Mouse (Mus musculus) MEL (cell line): ENCODE measurements around the gene Arhgap29. TPM values are rescaled to one million over a fixed set of nuclear protein-coding genes. Genes with fewer than 3 reads are reported as not detected.

ENCODE experiments used
- DNase-seq: peaks from one replicate; pipeline ENCODE4 v3.0.0; 2011; ENCODE audit warnings: low read depth, low spot score
- H3K27ac ChIP-seq: 2 replicates; pipeline ENCODE4 v1.5.1; 2012; ENCODE audit warnings: low read depth, mild to moderate bottlenecking, control low read depth, low read length, moderate library complexity; ENCODE audit not compliant: control insufficient read depth
- H3K27me3 ChIP-seq, 2 experiments: fragments of 150-350 bp in 1 of 2; sonication (generic) in 1 of 2; 2 replicates each; pipeline ENCODE4 v1.6.1; 2012; ENCODE audit warnings: low read length in 2 of 2, mild to moderate bottlenecking in 2 of 2, improper control_type of control experiment in 1 of 2, moderate library complexity in 1 of 2; ENCODE audit not compliant: insufficient read depth in 2 of 2, control insufficient read depth in 1 of 2
- H3K36me3 ChIP-seq, 2 experiments: 2 replicates each; pipeline ENCODE4 v1.6.1; 2012 to 2014; ENCODE audit warnings: low read length in 2 of 2, improper control_type of control experiment in 1 of 2, inconsistent platforms in 1 of 2, mild to moderate bottlenecking in 1 of 2; ENCODE audit not compliant: insufficient read depth in 2 of 2, control insufficient read depth in 1 of 2
- H3K4me1 ChIP-seq, 2 experiments: fragments of 150-350 bp in 1 of 2; sonication (generic) in 1 of 2; 2 replicates each; pipeline ENCODE4 v1.6.1; 2012; ENCODE audit warnings: low read length in 2 of 2, improper control_type of control experiment in 1 of 2, mild to moderate bottlenecking in 1 of 2; ENCODE audit not compliant: insufficient read depth in 2 of 2, control insufficient read depth in 1 of 2
- H3K4me3 ChIP-seq, 2 experiments: fragments of 150-350 bp in 1 of 2; sonication (generic) in 1 of 2; 2 replicates each; pipeline ENCODE4 v1.5.1; 2012; ENCODE audit warnings: low read depth in 2 of 2, low read length in 2 of 2, mild to moderate bottlenecking in 2 of 2, moderate library complexity in 2 of 2, control low read depth in 1 of 2, improper control_type of control experiment in 1 of 2; ENCODE audit not compliant: control insufficient read depth in 1 of 2, insufficient read depth in 1 of 2
- H3K79me2 ChIP-seq: 2 replicates; pipeline ENCODE4 v1.6.1; 2012; ENCODE audit warnings: mild to moderate bottlenecking, low read length, moderate library complexity; ENCODE audit not compliant: control insufficient read depth, poor library complexity, insufficient read depth
- H3K9ac ChIP-seq: 2 replicates; pipeline ENCODE4 v1.6.1; 2012; ENCODE audit warnings: low read depth, mild to moderate bottlenecking, control low read depth, low read length, moderate library complexity; ENCODE audit not compliant: control insufficient read depth, poor library complexity, severe bottlenecking
- H3K9me3 ChIP-seq: fragments of 150-350 bp; sonication (generic); replicated peaks from 2 replicates; pipeline ENCODE4 v1.6.1; 2012; ENCODE audit warnings: mild to moderate bottlenecking, low read length, improper control_type of control experiment, moderate library complexity; ENCODE audit not compliant: insufficient read depth
- CHD1 ChIP-seq: IDR thresholded peaks from 2 replicates; pipeline ENCODE4 v1.6.1; 2012; ENCODE audit warnings: low read depth, mild to moderate bottlenecking, inconsistent platforms, low read length, improper control_type of control experiment
- CHD2 ChIP-seq: IDR thresholded peaks from 2 replicates; pipeline ENCODE4 v1.6.1; 2011; ENCODE audit warnings: low read length, improper control_type of control experiment
- CTCF ChIP-seq, 3 experiments: IDR thresholded peaks in 2 of 3; conservative IDR thresholded peaks in 1 of 3; 2 replicates each; pipeline ENCODE4 v1.5.1; 2011 to 2012; ENCODE audit warnings: low read length in 3 of 3, low read depth in 2 of 3, mild to moderate bottlenecking in 2 of 3, improper control_type of control experiment in 1 of 3, inconsistent platforms in 1 of 3, mixed read lengths in 1 of 3, moderate library complexity in 1 of 3; ENCODE audit not compliant: control insufficient read depth in 1 of 3, insufficient read depth in 1 of 3, poor library complexity in 1 of 3, severe bottlenecking in 1 of 3
- E2F4 ChIP-seq: IDR thresholded peaks from 2 replicates; pipeline ENCODE4 v1.6.1; 2011; ENCODE audit warnings: low read depth, low read length, improper control_type of control experiment, borderline replicate concordance
- ETS1 ChIP-seq: IDR thresholded peaks from 2 replicates; pipeline ENCODE4 v1.6.1; 2012; ENCODE audit warnings: low read depth, mild to moderate bottlenecking, inconsistent platforms, low read length, improper control_type of control experiment, moderate library complexity
- GABPA ChIP-seq: IDR thresholded peaks from 2 replicates; pipeline ENCODE4 v1.6.1; 2012; ENCODE audit warnings: low read depth, mild to moderate bottlenecking, inconsistent platforms, low read length, improper control_type of control experiment, moderate library complexity
- HCFC1 ChIP-seq: IDR thresholded peaks from 2 replicates; pipeline ENCODE4 v1.6.1; 2012; ENCODE audit warnings: low read depth, mild to moderate bottlenecking, inconsistent platforms, low read length, improper control_type of control experiment, moderate library complexity
- JUND ChIP-seq: IDR thresholded peaks from 2 replicates; pipeline ENCODE4 v1.6.1; 2011; ENCODE audit warnings: low read depth, mild to moderate bottlenecking, improper control_type of control experiment, low read length
- KAT2A ChIP-seq: conservative IDR thresholded peaks from 2 replicates; pipeline ENCODE4 v1.6.1; 2012; ENCODE audit warnings: low read depth, low read length, improper control_type of control experiment, inconsistent platforms
- MAX ChIP-seq: IDR thresholded peaks from 2 replicates; pipeline ENCODE4 v1.6.1; 2011; ENCODE audit warnings: low read length, improper control_type of control experiment
- MAZ ChIP-seq: IDR thresholded peaks from 2 replicates; pipeline ENCODE4 v1.6.1; 2012; ENCODE audit warnings: low read depth, mild to moderate bottlenecking, inconsistent platforms, low read length, improper control_type of control experiment
- MEF2A ChIP-seq: IDR thresholded peaks from 2 replicates; pipeline ENCODE4 v1.6.1; 2014; ENCODE audit warnings: low read depth, mild to moderate bottlenecking, inconsistent platforms, low read length, improper control_type of control experiment; ENCODE audit not compliant: poor library complexity, insufficient replicate concordance, severe bottlenecking; ENCODE audit errors: extremely low read depth
- MXI1 ChIP-seq: IDR thresholded peaks from 2 replicates; pipeline ENCODE4 v1.6.1; 2011; ENCODE audit warnings: mild to moderate bottlenecking, low read depth, low read length, improper control_type of control experiment
- MYC ChIP-seq: IDR thresholded peaks from 2 replicates; pipeline ENCODE4 v1.6.1; 2011; ENCODE audit warnings: low read depth, mild to moderate bottlenecking, low read length, improper control_type of control experiment, moderate library complexity
- NELFE ChIP-seq: IDR thresholded peaks from 2 replicates; pipeline ENCODE4 v1.6.1; 2011; ENCODE audit warnings: low read depth, low read length, improper control_type of control experiment
- RAD21 ChIP-seq: IDR thresholded peaks from 2 replicates; pipeline ENCODE4 v1.6.1; 2011; ENCODE audit warnings: mild to moderate bottlenecking, low read depth, low read length, improper control_type of control experiment
- RCOR1 ChIP-seq: IDR thresholded peaks from 2 replicates; pipeline ENCODE4 v1.6.1; 2012; ENCODE audit warnings: low read depth, mild to moderate bottlenecking, inconsistent platforms, low read length, improper control_type of control experiment
- SMC3 ChIP-seq: IDR thresholded peaks from 2 replicates; pipeline ENCODE4 v1.6.1; 2011; ENCODE audit warnings: low read depth, low read length, improper control_type of control experiment
- TAL1 ChIP-seq: IDR thresholded peaks from 2 replicates; pipeline ENCODE4 v1.6.1; 2012; ENCODE audit warnings: mild to moderate bottlenecking, inconsistent platforms, low read length, moderate library complexity, mixed read lengths
- TBP ChIP-seq: IDR thresholded peaks from 2 replicates; pipeline ENCODE4 v1.8.0; 2011; ENCODE audit warnings: low read depth, low read length, improper control_type of control experiment
- USF2 ChIP-seq, 2 experiments: IDR thresholded peaks; 2 replicates each; pipeline ENCODE4 v1.6.1; 2011 to 2012; ENCODE audit warnings: improper control_type of control experiment in 2 of 2, low read length in 2 of 2, borderline replicate concordance in 1 of 2, inconsistent platforms in 1 of 2, low read depth in 1 of 2, mild to moderate bottlenecking in 1 of 2; ENCODE audit not compliant: insufficient read depth in 1 of 2
- ZKSCAN1 ChIP-seq: IDR thresholded peaks from 2 replicates; pipeline ENCODE4 v1.6.1; 2012; ENCODE audit warnings: low read depth, mild to moderate bottlenecking, inconsistent platforms, low read length, improper control_type of control experiment, moderate library complexity
- ZMIZ1 ChIP-seq: IDR thresholded peaks from 2 replicates; pipeline ENCODE4 v1.6.1; 2012; ENCODE audit warnings: low read depth, mild to moderate bottlenecking, inconsistent platforms, low read length, improper control_type of control experiment, moderate library complexity
- ZNF384 ChIP-seq: IDR thresholded peaks from 2 replicates; pipeline ENCODE4 v1.6.1; 2012; ENCODE audit warnings: low read depth, mild to moderate bottlenecking, inconsistent platforms, low read length, improper control_type of control experiment
- polyA plus RNA-seq, 2 experiments: library from polyadenylated mRNA; stranded (reverse) in 1 of 2; unstranded in 1 of 2; fragments of >175 nt in 1 of 2; fragments of >200 nt in 1 of 2; gene quantifications; 2 replicates each; pipeline versions ENCODE4 v1.2.1 to v1.2.4; 2012; ENCODE audit warnings: low replicate concordance in 2 of 2, low read depth in 1 of 2; ENCODE audit not compliant: insufficient read length in 2 of 2, insufficient read depth in 1 of 2, missing spikeins in 1 of 2
- total RNA-seq: library from RNA; depleted of rRNA; stranded (reverse); fragments of 300-350 nt; gene quantifications from 2 replicates; pipeline ENCODE4 v1.2.3, GENCODE M21; 2012

Gene Arhgap29
- total and polyA plus RNA-seq, 3 experiments, result 0.19 to 0.23 TPM; not detected in 1

GRCm38 (mm10) chr3:121969451-121969850, 17.1 kb downstream of the Arhgap29 start:
- H3K4me3 ChIP-seq, result no peak overlapping the region
- no peak for TF ChIP-seq MAZ
- no peak for TF ChIP-seq HCFC1
- TF ChIP-seq ZKSCAN1, result no peak
- TF ChIP-seq MXI1, result no peak
- TF ChIP-seq CHD1, result no peak
- TF ChIP-seq ZNF384, result no peak
- TF ChIP-seq CTCF (IDR thresholded peaks at IDR 0.05 in 2 of 3, conservative IDR thresholded peaks at IDR 0.05 in 1 of 3; ENCODE audit: control insufficient read depth in 1 of 3, insufficient read depth in 1 of 3, low read depth in 2 of 3, low read length in 3 of 3, poor library complexity in 1 of 3, severe bottlenecking in 1 of 3), result no peak
- TF ChIP-seq MAX, result no peak
- TF ChIP-seq RCOR1, result no peak

GRCm38 (mm10) chr3:121973761-121974160, 21.4 kb downstream of the Arhgap29 start:
- TF ChIP-seq NELFE, result no peak

More at GRCm38 (mm10) chr3:121969451-121969850, 17.1 kb downstream of the Arhgap29 start:
- Histone ChIP-seq H3K27ac (no peak overlapping the region), H3K27me3 (no peaks in the 10 kb centered on the region; a peak in 2 of 4 replicates), H3K79me2 (no peaks in the 10 kb centered on the region), H3K4me1 (peaks cover 0 to 4% of the 10 kb centered on the region in 2 experiments; a peak in 1 of 4 replicates), H3K9me3 (no peaks in the 10 kb centered on the region), H3K36me3 (no peaks in the 10 kb centered on the region), H3K9ac (no peak overlapping the region)
- DNase-seq, result no peak

GRCm38 (mm10) chr3:121975381-121975780, 23.0 kb downstream of the Arhgap29 start:
- no peak overlapping the region for H3K9ac ChIP-seq
- H3K4me1 ChIP-seq, result no peaks in the 10 kb centered on the region
- no peak for TF ChIP-seq MEF2A
- no peak for TF ChIP-seq TBP
- TF ChIP-seq KAT2A, result no peak
- no peak for TF ChIP-seq SMC3
- TF ChIP-seq ZKSCAN1, result no peak
- TF ChIP-seq CHD2, result no peak
- TF ChIP-seq MAX, result no peak
- no peak for TF ChIP-seq RCOR1
- TF ChIP-seq E2F4, result no peak
- TF ChIP-seq ETS1, result no peak
- TF ChIP-seq JUND, result no peak
- TF ChIP-seq MAZ, result no peak
- TF ChIP-seq RAD21, result no peak
- no peak for TF ChIP-seq ZMIZ1
- no peak for TF ChIP-seq CTCF (IDR thresholded peaks at IDR 0.05 in 2 of 3, conservative IDR thresholded peaks at IDR 0.05 in 1 of 3; ENCODE audit: control insufficient read depth in 1 of 3, insufficient read depth in 1 of 3, low read depth in 2 of 3, low read length in 3 of 3, poor library complexity in 1 of 3, severe bottlenecking in 1 of 3)
- TF ChIP-seq USF2 (IDR thresholded peaks at IDR 0.05; ENCODE audit: borderline replicate concordance in 1 of 2, insufficient read depth in 1 of 2, low read depth in 1 of 2, low read length in 2 of 2), result no peak
- no peak for TF ChIP-seq GABPA
- TF ChIP-seq MYC, result no peak
- no peak for TF ChIP-seq MXI1
- TF ChIP-seq TAL1, result no peak
- H3K9me3 ChIP-seq, result no peaks in the 10 kb centered on the region
- H3K79me2 ChIP-seq, result no peaks in the 10 kb centered on the region
- H3K27me3 ChIP-seq, result peaks cover 2% of the 10 kb centered on the region in 2 experiments; a peak in 2 of 4 replicates
- H3K36me3 ChIP-seq, result no peaks in the 10 kb centered on the region
- no peak for DNase-seq
- H3K4me3 ChIP-seq, result no peak overlapping the region
- H3K27ac ChIP-seq, result no peak overlapping the region

More at GRCm38 (mm10) chr3:121973761-121974160, 21.4 kb downstream of the Arhgap29 start:
- Histone ChIP-seq H3K27ac (no peak overlapping the region), H3K36me3 (no peaks in the 10 kb centered on the region), H3K27me3 (peaks cover 0 to 2% of the 10 kb centered on the region in 2 experiments; a peak in 3 of 4 replicates), H3K9ac (no peak overlapping the region), H3K9me3 (no peaks in the 10 kb centered on the region), H3K79me2 (no peaks in the 10 kb centered on the region), H3K4me3 (no peak overlapping the region), H3K4me1 (no peaks in the 10 kb centered on the region)
- DNase-seq, result no peak
